Mouse (Mus musculus): Measurements from ENCODE around the gene Gm14632. TPM values are rescaled to one million over a fixed set of nuclear protein-coding genes. Genes with fewer than 3 reads are reported as not detected.
"Not testable (repeated sequence)": the region's sequence is repeated elsewhere in the genome, so short reads cannot be mapped to it uniquely, and the experiment has no call there.

The Gm14632 gene
- not detected for total RNA-seq (2022)

- not testable (repeated sequence) for DNase-seq (ENCODE audit: low spot score in 2 of 2)
Observed at GRCm38 (mm10) chrX:30329472-30329871, at the start of gene Gm14632. Gm14632 (plus strand) TSS chrX:30329772.

Data from gastrocnemius, adult 8-10 months (tissue).